Mouse (Mus musculus) v-Abl transformed pro-B cells (cell line): ENCODE measurements around the gene Gm20388.

Source experiments
- in situ Hi-C, 2 experiments: fragments of 400-800 bp; cut with MboI; formaldehyde crosslinking; loops; one replicate each; pipeline ENCODE4 v1.15.1; 2025; ENCODE audit not compliant: unreplicated experiment in 2 of 2

The Gm20388 gene

GRCm38 (mm10) chr8:123330701-123331100 is 3420.1 kb downstream of the Gm20388 start:
- in situ Hi-C loops = no loop called here

GRCm38 (mm10) chr8:123331301-123331700 is 3420.7 kb downstream of the Gm20388 start:
- in situ Hi-C loops = no loop called here

GRCm38 (mm10) chr8:123331810-123332209 is 3421.2 kb downstream of the Gm20388 start:
- in situ Hi-C loops = no loop called here

GRCm38 (mm10) chr8:123332262-123333090 is 3421.8 kb downstream of the Gm20388 start, which contains the start of gene Spire2:
Spire2 (plus strand) TSS chr8:123332713.
- in situ Hi-C loops = no loop called here

- in situ Hi-C loops = no loop called here
These were observed 3422.5 kb downstream of the Gm20388 start for GRCm38 (mm10) chr8:123333091-123333587.

- in situ Hi-C loops = no loop called here
These were observed 3423.2 kb downstream of the Gm20388 start for GRCm38 (mm10) chr8:123333864-123334263.

- in situ Hi-C loops = no loop called here
These were observed 3423.8 kb downstream of the Gm20388 start for GRCm38 (mm10) chr8:123334467-123334866.

- in situ Hi-C loops = no loop called here
These were observed 3426.8 kb downstream of the Gm20388 start for GRCm38 (mm10) chr8:123337475-123337874.

- in situ Hi-C loops = no loop called here
These were observed 3429.4 kb downstream of the Gm20388 start for GRCm38 (mm10) chr8:123340071-123340470.

- in situ Hi-C loops = no loop called here
These were observed 3430.7 kb downstream of the Gm20388 start for GRCm38 (mm10) chr8:123341040-123342015.

- in situ Hi-C loops = no loop called here
These were observed 3431.6 kb downstream of the Gm20388 start for GRCm38 (mm10) chr8:123342253-123342652.

- in situ Hi-C loops = no loop called here
These were observed 3432.3 kb downstream of the Gm20388 start for GRCm38 (mm10) chr8:123342911-123343310.

- in situ Hi-C loops = no loop called here
These were observed 3432.8 kb downstream of the Gm20388 start for GRCm38 (mm10) chr8:123343422-123343821.

- in situ Hi-C loops = no loop called here
These were observed 3434.5 kb downstream of the Gm20388 start for GRCm38 (mm10) chr8:123345135-123345534.

GRCm38 (mm10) chr8:123345856-123346255 is 3435.2 kb downstream of the Gm20388 start:
- in situ Hi-C loops = no loop called here

GRCm38 (mm10) chr8:123347293-123347692 is 3436.7 kb downstream of the Gm20388 start:
- in situ Hi-C loops = no loop called here

- in situ Hi-C loops = no loop called here
These were observed 3437.7 kb downstream of the Gm20388 start for GRCm38 (mm10) chr8:123348237-123348843.

GRCm38 (mm10) chr8:123349073-123349472 is 3438.4 kb downstream of the Gm20388 start:
- in situ Hi-C loops = no loop called here

- in situ Hi-C loops = no loop called here
These were observed 3441.5 kb downstream of the Gm20388 start for GRCm38 (mm10) chr8:123352118-123352517.

GRCm38 (mm10) chr8:123352786-123353185 is 3442.1 kb downstream of the Gm20388 start:
- in situ Hi-C loops = no loop called here

- in situ Hi-C loops = no loop called here
These were observed 3442.6 kb downstream of the Gm20388 start for GRCm38 (mm10) chr8:123353216-123353615.
